Mouse (Mus musculus) 416B (cell line): ENCODE measurements at regions not wholly inside any gene's neighbourhood (a gene's known extent, or its start where the extent isn't known, plus 50 kb on each side); places are given as distances from the start of the nearest gene placed in this dataset.

Experiments used
- DNase-seq: peaks from one replicate; pipeline ENCODE4 v3.0.0; 2011; ENCODE audit warnings: low read depth

- DNase-seq: no peak
These were observed 660.9 kb upstream of the Dpp10 start for GRCm38 (mm10) chr1:124706246-124706645.

- peak; percentile 49 for DNase-seq
These were observed 629.1 kb upstream of the Dpp10 start for GRCm38 (mm10) chr1:124674420-124674819.

- no peak for DNase-seq
These were observed 607.5 kb upstream of the Dpp10 start for GRCm38 (mm10) chr1:124652872-124653271.

GRCm38 (mm10) chr1:124652251-124652861 is 607.0 kb upstream of the Dpp10 start:
- DNase-seq: peak; percentile 0

- no peak for DNase-seq
These were observed 589.9 kb upstream of the Dpp10 start for GRCm38 (mm10) chr1:124635246-124635768.

GRCm38 (mm10) chr1:124630084-124630483 is 584.7 kb upstream of the Dpp10 start:
- no peak for DNase-seq

- peak; percentile 14 for DNase-seq
These were observed 539.3 kb upstream of the Dpp10 start for GRCm38 (mm10) chr1:124584620-124585019.
